Mouse (Mus musculus) CH12.LX (cell line): ENCODE data around the gene Gck. TPM values are rescaled to one million over a fixed set of nuclear protein-coding genes. Genes with fewer than 3 reads are reported as not detected.

Source experiments
- DNase-seq: peaks from one replicate; pipeline ENCODE4 v3.0.0-alpha.2; 2013; ENCODE audit errors: extremely low read depth
- H3K27ac ChIP-seq: 2 replicates; pipeline ENCODE4 v1.5.1; 2012; ENCODE audit warnings: low read depth, mild to moderate bottlenecking, control low read depth, moderate library complexity; ENCODE audit not compliant: insufficient read depth
- H3K27me3 ChIP-seq: replicated peaks from 2 replicates; pipeline ENCODE3; 2012; ENCODE audit warnings: inconsistent platforms
- H3K36me3 ChIP-seq, 2 experiments: replicated peaks in 1 of 2; 2 replicates each; pipeline versions ENCODE3 to v1.6.1; 2012; ENCODE audit warnings: inconsistent platforms in 1 of 2, low read length in 1 of 2, mild to moderate bottlenecking in 1 of 2, mixed read lengths in 1 of 2, moderate library complexity in 1 of 2; ENCODE audit not compliant: control insufficient read depth in 1 of 2, insufficient read depth in 1 of 2
- H3K4me1 ChIP-seq, 2 experiments: 2 replicates each; pipeline ENCODE4 v1.6.1; 2012; ENCODE audit warnings: inconsistent platforms in 1 of 2, moderate library complexity in 1 of 2; ENCODE audit not compliant: insufficient read depth in 2 of 2, control insufficient read depth in 1 of 2
- H3K4me2 ChIP-seq: 2 replicates; pipeline ENCODE4 v1.6.1; 2012; ENCODE audit warnings: low read depth, mild to moderate bottlenecking, control low read depth; ENCODE audit not compliant: poor library complexity, insufficient read depth, severe bottlenecking
- H3K4me3 ChIP-seq, 3 experiments: fragments of 150-350 bp in 1 of 3; sonication (generic) in 1 of 3; replicated peaks in 1 of 3; 2 replicates each; pipeline versions ENCODE3 to v1.5.1; 2011 to 2012; ENCODE audit warnings: low read depth in 2 of 3, low read length in 2 of 3, mild to moderate bottlenecking in 2 of 3, moderate library complexity in 2 of 3, control low read depth in 1 of 3, improper control_type of control experiment in 1 of 3, inconsistent platforms in 1 of 3, mixed read lengths in 1 of 3; ENCODE audit not compliant: poor library complexity in 1 of 3
- H3K79me2 ChIP-seq: replicated peaks from 2 replicates; pipeline ENCODE4 v1.6.1; 2012; ENCODE audit warnings: mild to moderate bottlenecking, moderate library complexity; ENCODE audit not compliant: control insufficient read depth, poor library complexity, insufficient read depth, severe bottlenecking; ENCODE audit errors: extremely low read depth
- H3K9ac ChIP-seq: 2 replicates; pipeline ENCODE4 v1.6.1; 2012; ENCODE audit warnings: low read depth, mild to moderate bottlenecking, control low read depth, moderate library complexity; ENCODE audit not compliant: insufficient read depth
- H3K9me3 ChIP-seq: replicated peaks from 2 replicates; pipeline ENCODE3; 2012; ENCODE audit warnings: low read length, inconsistent platforms, mixed read lengths
- BHLHE40 ChIP-seq: IDR thresholded peaks from 2 replicates; pipeline ENCODE4 v1.6.1; 2011; ENCODE audit warnings: mild to moderate bottlenecking, low read depth, low read length, improper control_type of control experiment
- CHD1 ChIP-seq: IDR thresholded peaks from 2 replicates; pipeline ENCODE4 v1.6.1; 2012; ENCODE audit warnings: low read depth, low read length, improper control_type of control experiment, inconsistent platforms
- CHD2 ChIP-seq: IDR thresholded peaks from 2 replicates; pipeline ENCODE4 v1.6.1; 2011; ENCODE audit warnings: low read length, improper control_type of control experiment
- E2F4 ChIP-seq: IDR thresholded peaks from 2 replicates; pipeline ENCODE4 v1.6.1; 2011; ENCODE audit warnings: low read depth, low read length, improper control_type of control experiment; ENCODE audit not compliant: insufficient replicate concordance
- ELF1 ChIP-seq: IDR thresholded peaks from 2 replicates; pipeline ENCODE4 v1.6.1; 2014; ENCODE audit warnings: low read depth, mild to moderate bottlenecking, inconsistent platforms, low read length, improper control_type of control experiment
- EP300 ChIP-seq: IDR thresholded peaks from 2 replicates; pipeline ENCODE4 v1.6.1; 2011; ENCODE audit warnings: low read length, improper control_type of control experiment
- IRF4 ChIP-seq: IDR thresholded peaks from 2 replicates; pipeline ENCODE4 v1.6.1; 2014; ENCODE audit warnings: low read depth, mild to moderate bottlenecking, inconsistent platforms, low read length, improper control_type of control experiment
- JUN ChIP-seq: IDR thresholded peaks from 2 replicates; pipeline ENCODE4 v1.6.1; 2011; ENCODE audit warnings: low read depth, mild to moderate bottlenecking, low read length, improper control_type of control experiment, moderate library complexity; ENCODE audit not compliant: insufficient read depth
- JUND ChIP-seq: conservative IDR thresholded peaks from 2 replicates; pipeline ENCODE4 v1.6.1; 2011; ENCODE audit warnings: low read depth, low read length, improper control_type of control experiment
- KAT2A ChIP-seq: IDR thresholded peaks from 2 replicates; pipeline ENCODE4 v1.6.1; 2012; ENCODE audit warnings: low read length, improper control_type of control experiment, inconsistent platforms; ENCODE audit not compliant: insufficient replicate concordance
- MAFK ChIP-seq: IDR thresholded peaks from 2 replicates; pipeline ENCODE4 v1.6.1; 2011; ENCODE audit warnings: low read length, improper control_type of control experiment; ENCODE audit not compliant: insufficient replicate concordance
- MAX ChIP-seq: IDR thresholded peaks from 2 replicates; pipeline ENCODE4 v1.6.1; 2011; ENCODE audit warnings: low read length, improper control_type of control experiment
- MAZ ChIP-seq: IDR thresholded peaks from 2 replicates; pipeline ENCODE4 v1.6.1; 2012; ENCODE audit warnings: low read depth, mild to moderate bottlenecking, inconsistent platforms, low read length, improper control_type of control experiment, moderate library complexity
- MEF2A ChIP-seq: IDR thresholded peaks from 2 replicates; pipeline ENCODE4 v1.6.1; 2014; ENCODE audit warnings: low read depth, mild to moderate bottlenecking, inconsistent platforms, low read length, improper control_type of control experiment, borderline replicate concordance
- MXI1 ChIP-seq: IDR thresholded peaks from 2 replicates; pipeline ENCODE4 v1.6.1; 2011; ENCODE audit warnings: mild to moderate bottlenecking, low read depth, low read length, improper control_type of control experiment
- NELFE ChIP-seq: IDR thresholded peaks from 2 replicates; pipeline ENCODE4 v1.6.1; 2011; ENCODE audit warnings: low read depth, low read length, improper control_type of control experiment
- NRF1 ChIP-seq: IDR thresholded peaks from 2 replicates; pipeline ENCODE4 v1.6.1; 2014; ENCODE audit warnings: low read depth, mild to moderate bottlenecking, inconsistent platforms, low read length, improper control_type of control experiment, moderate library complexity
- POLR2AphosphoS2 ChIP-seq: IDR thresholded peaks from 2 replicates; pipeline ENCODE4 v1.6.1; 2011; ENCODE audit warnings: low read depth, low read length, improper control_type of control experiment
- RAD21 ChIP-seq: IDR thresholded peaks from 2 replicates; pipeline ENCODE4 v1.6.1; 2011; ENCODE audit warnings: low read depth, mild to moderate bottlenecking, low read length, improper control_type of control experiment, moderate library complexity
- SIN3A ChIP-seq: IDR thresholded peaks from 2 replicates; pipeline ENCODE4 v1.6.1; 2012; ENCODE audit warnings: low read length, improper control_type of control experiment, inconsistent platforms
- SMC3 ChIP-seq: IDR thresholded peaks from 2 replicates; pipeline ENCODE4 v1.6.1; 2011; ENCODE audit warnings: low read depth, low read length, improper control_type of control experiment
- TBP ChIP-seq: conservative IDR thresholded peaks from 2 replicates; pipeline ENCODE4 v1.6.1; 2011; ENCODE audit warnings: low read depth, low read length, improper control_type of control experiment
- TCF12 ChIP-seq: IDR thresholded peaks from 2 replicates; pipeline ENCODE4 v1.6.1; 2014; ENCODE audit warnings: low read depth, mild to moderate bottlenecking, inconsistent platforms, low read length, improper control_type of control experiment
- UBTF ChIP-seq: IDR thresholded peaks from 2 replicates; pipeline ENCODE4 v1.6.1; 2012; ENCODE audit warnings: low read depth, mild to moderate bottlenecking, inconsistent platforms, low read length, improper control_type of control experiment, moderate library complexity
- USF2 ChIP-seq: conservative IDR thresholded peaks from 2 replicates; pipeline ENCODE4 v1.6.1; 2011; ENCODE audit warnings: low read depth, low read length, improper control_type of control experiment
- ZC3H11A ChIP-seq: IDR thresholded peaks from 2 replicates; pipeline ENCODE4 v1.6.1; 2012; ENCODE audit warnings: low read depth, mild to moderate bottlenecking, inconsistent platforms, low read length, improper control_type of control experiment
- ZKSCAN1 ChIP-seq: IDR thresholded peaks from 2 replicates; pipeline ENCODE4 v1.6.1; 2012; ENCODE audit warnings: low read depth, inconsistent platforms, low read length, improper control_type of control experiment, borderline replicate concordance
- ZNF384 ChIP-seq: IDR thresholded peaks from 2 replicates; pipeline ENCODE4 v1.6.1; 2012; ENCODE audit warnings: low read depth, low read length, improper control_type of control experiment, inconsistent platforms
- dilution Hi-C: fragments of 300-500 bp; cut with MboI; formaldehyde crosslinking; loops from 2 replicates; pipeline ENCODE4 v1.14.3; 2020; ENCODE audit warnings: low sequenced_read_pairs; ENCODE audit not compliant: extremely low pct_unique_long_range_greater_than_20kb, extremely low pct_ligation_motif_present
- in situ Hi-C: fragments of 300-500 bp; cut with MboI; formaldehyde crosslinking; loops from 3 replicates; pipeline ENCODE4 v1.14.3; 2019; ENCODE audit warnings: low sequenced_read_pairs, low pct_ligation_motif_present, low pct_unique_long_range_greater_than_20kb, mixed read lengths
- polyA plus RNA-seq: library from polyadenylated mRNA; unstranded; fragments of >175 nt; gene quantifications from 2 replicates; pipeline ENCODE4 v1.2.1, GENCODE M21; 2012; ENCODE audit warnings: low read depth; ENCODE audit not compliant: insufficient read length
- total RNA-seq, 2 experiments: library from RNA; depleted of rRNA; stranded (reverse); fragments of 300-350 nt in 1 of 2; fragments of >200 nt in 1 of 2; gene quantifications; 2 replicates each; pipeline ENCODE4 v1.2.3; 2012 to 2014

Gck gene
- total and polyA plus RNA-seq, 3 experiments: 0.68 to 1.4 (median 1.0) TPM

DNA sequence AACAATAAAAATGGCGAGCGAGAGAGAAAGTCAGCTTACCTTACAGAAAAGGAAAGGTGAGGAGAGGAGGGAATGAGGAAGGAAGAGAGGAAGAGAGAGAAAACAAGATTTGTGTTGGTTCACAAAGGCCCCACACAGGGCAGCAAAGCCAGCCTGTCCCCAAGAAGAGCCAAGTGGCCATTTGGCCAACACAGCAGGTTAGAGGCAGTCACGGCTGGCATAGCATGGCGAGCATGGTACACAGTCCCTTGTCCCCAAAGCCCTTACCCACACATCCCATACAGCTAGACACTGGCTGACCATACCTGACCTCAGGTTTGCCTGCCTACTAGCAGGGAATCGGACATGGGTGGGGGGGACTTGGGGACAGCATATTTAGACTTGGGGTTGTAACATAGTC, 33.7 kb upstream of the Gck start:
- no peaks in the 10 kb centered on the region for H3K9me3 ChIP-seq
- no peak overlapping the region for H3K4me3 ChIP-seq
- in situ Hi-C loops (no loop called here), dilution Hi-C loops (no loop called here)
- H3K4me2 ChIP-seq: no peak overlapping the region
- peaks cover 27 to 28% of the 10 kb centered on the region in 2 experiments for H3K4me1 ChIP-seq
- H3K9ac ChIP-seq: no peak overlapping the region
- no peaks in the 10 kb centered on the region for H3K27me3 ChIP-seq
- no peak overlapping the region for H3K27ac ChIP-seq
- DNase-seq: no peak
- TF ChIP-seq CHD1 (no peak), CHD2 (no peak), IRF4 (no peak), E2F4 (no peak), SIN3A (no peak), ZNF384 (no peak), BHLHE40 (no peak), NELFE (no peak), MXI1 (no peak), UBTF (no peak), KAT2A (no peak), TBP (no peak), RAD21 (no peak), MEF2A (no peak), EP300 (no peak), TCF12 (no peak), MAX (no peak), JUN (no peak)
- H3K36me3 ChIP-seq: no peaks in the 10 kb centered on the region
- no peaks in the 10 kb centered on the region for H3K79me2 ChIP-seq

DNA sequence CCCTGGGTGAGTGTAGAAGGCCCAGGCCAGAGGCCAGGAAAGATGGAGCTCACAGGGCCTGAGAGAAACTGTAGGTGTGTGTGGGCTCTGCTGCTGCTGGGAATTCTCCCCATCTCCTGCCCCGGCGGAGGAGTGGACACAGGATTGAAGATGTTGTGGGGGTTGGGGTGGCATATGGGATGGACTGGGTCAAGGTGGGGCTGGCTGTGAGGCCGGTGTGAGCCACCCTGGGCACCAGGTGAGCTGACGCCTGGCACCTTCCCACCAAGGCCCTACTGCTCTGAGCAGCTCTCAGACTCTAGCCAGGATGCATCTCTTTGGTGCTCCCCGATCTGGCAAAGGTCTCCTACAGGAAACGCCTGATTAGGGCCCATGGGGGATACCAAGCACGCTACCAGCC, 31.4 kb upstream of the Gck start:
- DNase-seq: no peak
- H3K27me3 ChIP-seq: no peaks in the 10 kb centered on the region
- H3K9ac ChIP-seq: no peak overlapping the region
- no peak overlapping the region for H3K27ac ChIP-seq
- in situ Hi-C loops (no loop called here), dilution Hi-C loops (no loop called here)
- H3K9me3 ChIP-seq: no peaks in the 10 kb centered on the region
- H3K4me3 ChIP-seq: no peak overlapping the region
- peaks cover 27 to 28% of the 10 kb centered on the region in 2 experiments for H3K4me1 ChIP-seq
- H3K4me2 ChIP-seq: no peak overlapping the region
- H3K79me2 ChIP-seq: no peaks in the 10 kb centered on the region
- no peaks in the 10 kb centered on the region for H3K36me3 ChIP-seq
- TF ChIP-seq ZKSCAN1 (no peak), MAZ (no peak), CHD2 (no peak), JUN (no peak), EP300 (no peak), RAD21 (no peak), MAFK (no peak), ZC3H11A (no peak), ELF1 (no peak), USF2 (no peak), JUND (no peak), POLR2AphosphoS2 (no peak), MXI1 (no peak), NRF1 (no peak), E2F4 (no peak), SMC3 (no peak), KAT2A (no peak), MAX (no peak)
- TF ChIP-seq, all 38 proteins: peak for 0
